Mouse (Mus musculus) C2C12 (cell line): Measurements from ENCODE around the gene Ppfibp1.

Experiments used
- CEBPB ChIP-seq: IDR thresholded peaks from one replicate; pipeline ENCODE4 v1.6.1; 2011; ENCODE audit warnings: low read depth, mild to moderate bottlenecking, control low read depth, moderate library complexity
- CTCF ChIP-seq: IDR thresholded peaks from one replicate; pipeline ENCODE4 v1.5.1; 2011; ENCODE audit not compliant: control insufficient read depth, insufficient read depth, insufficient read length
- FOSL1 ChIP-seq: IDR thresholded peaks from one replicate; pipeline ENCODE4 v1.8.0; 2011; ENCODE audit warnings: mild to moderate bottlenecking, low read length; ENCODE audit not compliant: poor library complexity, insufficient read depth, severe bottlenecking
- MAX ChIP-seq: IDR thresholded peaks from one replicate; pipeline ENCODE4 v1.6.1; 2011; ENCODE audit warnings: mild to moderate bottlenecking, control low read depth
- MYOD1 ChIP-seq: IDR thresholded peaks from one replicate; pipeline ENCODE4 v1.6.1; 2011; ENCODE audit warnings: low read depth; ENCODE audit not compliant: control insufficient read depth, insufficient read length
- MYOG ChIP-seq: IDR thresholded peaks from one replicate; pipeline ENCODE4 v1.6.1; 2011; ENCODE audit not compliant: control insufficient read depth, insufficient read length; ENCODE audit errors: extremely low read depth
- USF1 ChIP-seq: IDR thresholded peaks from one replicate; pipeline ENCODE4 v1.6.1; 2011; ENCODE audit warnings: low read depth, mild to moderate bottlenecking, control low read depth, moderate library complexity

GRCm38 (mm10) chr6:147064226-147064943 is 176.1 kb downstream of the Ppfibp1 start:
- TF ChIP-seq CTCF (no peak), MAX (no peak), USF1 (no peak), CEBPB (no peak), MYOG (no peak), MYOD1 (no peak), FOSL1 (no peak)
